Mouse (Mus musculus) retina, adult 2 months (tissue): Measurements from ENCODE around the gene Rnf135.
A peak's percentile ranks its signal among the peaks of the same experiment; 100 is the strongest.
"Not testable (repeated sequence)": the region's sequence is repeated elsewhere in the genome, so short reads cannot be mapped to it uniquely, and the experiment has no call there.

Experiments used
- DNase-seq: peaks from one replicate; pipeline ENCODE4 v3.0.0-alpha.2; 2012; ENCODE audit warnings: low read depth, low spot score

Gene Rnf135

GRCm38 (mm10) chr11:80183705-80184255 lies at the start of gene Rnf135:
TSS of gene Rnf135 (plus strand) at chr11:80183851.
- DNase-seq: peak; percentile 32

GRCm38 (mm10) chr11:80134744-80135143 lies 48.9 kb upstream of the Rnf135 start:
- no peak for DNase-seq

- DNase-seq: no peak
These were observed 47.5 kb upstream of the Rnf135 start for GRCm38 (mm10) chr11:80135954-80136683.

- DNase-seq: no peak
These were observed 46.9 kb upstream of the Rnf135 start for GRCm38 (mm10) chr11:80136786-80137185.

GRCm38 (mm10) chr11:80137773-80138172 lies 45.9 kb upstream of the Rnf135 start:
- no peak for DNase-seq

GRCm38 (mm10) chr11:80141825-80142521 lies 41.7 kb upstream of the Rnf135 start, which contains the start of gene Tefm:
TSS of gene Tefm (minus strand) at chr11:80142175.
- peak; percentile 71 for DNase-seq

GRCm38 (mm10) chr11:80142872-80143271 lies 40.8 kb upstream of the Rnf135 start:
- DNase-seq: no peak

- DNase-seq: no peak
These were observed 37.8 kb upstream of the Rnf135 start for GRCm38 (mm10) chr11:80145787-80146275.

GRCm38 (mm10) chr11:80147748-80148147 lies 35.9 kb upstream of the Rnf135 start:
- DNase-seq: no peak

GRCm38 (mm10) chr11:80148313-80148712 lies 35.3 kb upstream of the Rnf135 start:
- DNase-seq: no peak

GRCm38 (mm10) chr11:80148974-80149373 lies 34.7 kb upstream of the Rnf135 start:
- DNase-seq: not testable (repeated sequence)

- no peak for DNase-seq
These were observed 34.1 kb upstream of the Rnf135 start for GRCm38 (mm10) chr11:80149412-80150023.

- DNase-seq: no peak
These were observed 33.1 kb upstream of the Rnf135 start for GRCm38 (mm10) chr11:80150566-80150965.

GRCm38 (mm10) chr11:80151541-80151940 lies 32.1 kb upstream of the Rnf135 start:
- DNase-seq: no peak

- no peak for DNase-seq
These were observed 31.3 kb upstream of the Rnf135 start for GRCm38 (mm10) chr11:80152376-80152775.

- DNase-seq: peak; percentile 44
These were observed 29.7 kb upstream of the Rnf135 start, which contains the start of gene Adap2 for GRCm38 (mm10) chr11:80153857-80154495. TSS of gene Adap2 (plus strand) at chr11:80154105.

GRCm38 (mm10) chr11:80154501-80154900 lies 29.1 kb upstream of the Rnf135 start:
- DNase-seq: no peak

- DNase-seq: no peak
These were observed 28.1 kb upstream of the Rnf135 start for GRCm38 (mm10) chr11:80155541-80155940.

- no peak for DNase-seq
These were observed 27.7 kb upstream of the Rnf135 start for GRCm38 (mm10) chr11:80155961-80156360.

- no peak for DNase-seq
These were observed 26.8 kb upstream of the Rnf135 start for GRCm38 (mm10) chr11:80156841-80157240.

GRCm38 (mm10) chr11:80159018-80159417 lies 24.6 kb upstream of the Rnf135 start:
- no peak for DNase-seq
